Mouse (Mus musculus) gastrocnemius, postnatal 14 days (tissue): ENCODE data around the gene Zfyve1. TPM values are rescaled to one million over a fixed set of nuclear protein-coding genes. Genes with fewer than 3 reads are reported as not detected.

ENCODE experiments used
- DNase-seq: peaks from one replicate; pipeline ENCODE4 v3.0.0; 2021; ENCODE audit warnings: mixed read lengths
- intact Hi-C: fragments of 180-260 bp; cut with DNase I; formaldehyde crosslinking; loops from one replicate; pipeline ENCODE4 v1.15.1; 2025; ENCODE audit warnings: low total_unique reads
- total RNA-seq, 2 experiments: library from RNA; stranded (reverse); gene quantifications; 2 replicates each; pipeline ENCODE4 v1.2.3; 2021

Gene Zfyve1
- total RNA-seq, 2 experiments from 2014 or later: 14.1 to 19.1 TPM

GRCm38 (mm10) chr12:83528665-83529064 lies 68.4 kb downstream of the Zfyve1 start:
- intact Hi-C loops: no loop called here
- DNase-seq: no peak

- DNase-seq: no peak
- intact Hi-C loops: no loop called here
These were observed 69.2 kb downstream of the Zfyve1 start for GRCm38 (mm10) chr12:83527816-83528215.

- no peak for DNase-seq
These were observed 71.0 kb downstream of the Zfyve1 start for GRCm38 (mm10) chr12:83525822-83526544.

GRCm38 (mm10) chr12:83524329-83524728 lies 72.7 kb downstream of the Zfyve1 start:
- no peak for DNase-seq

More at GRCm38 (mm10) chr12:83525822-83526544, 71.0 kb downstream of the Zfyve1 start:
- intact Hi-C loops: no loop called here

GRCm38 (mm10) chr12:83523892-83524291 lies 73.1 kb downstream of the Zfyve1 start:
- no peak for DNase-seq
- intact Hi-C loops: no loop called here

More at GRCm38 (mm10) chr12:83524329-83524728, 72.7 kb downstream of the Zfyve1 start:
- intact Hi-C loops: no loop called here

- DNase-seq: no peak
- intact Hi-C loops: no loop called here
These were observed 74.0 kb downstream of the Zfyve1 start for GRCm38 (mm10) chr12:83523056-83523455.

GRCm38 (mm10) chr12:83521083-83521482 lies 75.9 kb downstream of the Zfyve1 start:
- intact Hi-C loops: no loop called here
- DNase-seq: no peak

- intact Hi-C loops: no loop called here
- peak; percentile 97 for DNase-seq
These were observed 76.6 kb downstream of the Zfyve1 start, which contains the start of gene Dcaf4 for GRCm38 (mm10) chr12:83520311-83520890. Gene Dcaf4, plus strand, starts transcription at chr12:83520466.

GRCm38 (mm10) chr12:83517580-83517979 lies 79.4 kb downstream of the Zfyve1 start:
- intact Hi-C loops: no loop called here

GRCm38 (mm10) chr12:83514216-83514615 lies 82.8 kb downstream of the Zfyve1 start:
- no peak for DNase-seq
- intact Hi-C loops: no loop called here

More at GRCm38 (mm10) chr12:83517580-83517979, 79.4 kb downstream of the Zfyve1 start:
- no peak for DNase-seq

- intact Hi-C loops: no loop called here
- DNase-seq: no peak
These were observed 83.8 kb downstream of the Zfyve1 start for GRCm38 (mm10) chr12:83513185-83513584.

GRCm38 (mm10) chr12:83512783-83513182 lies 84.2 kb downstream of the Zfyve1 start:
- no peak for DNase-seq
- intact Hi-C loops: no loop called here

GRCm38 (mm10) chr12:83510586-83510985 lies 86.4 kb downstream of the Zfyve1 start:
- DNase-seq: no peak
- intact Hi-C loops: no loop called here

GRCm38 (mm10) chr12:83506543-83506942 lies 90.5 kb downstream of the Zfyve1 start:
- intact Hi-C loops: no loop called here

GRCm38 (mm10) chr12:83502190-83502589 lies 94.8 kb downstream of the Zfyve1 start:
- peak; percentile 37 for DNase-seq
- intact Hi-C loops: loop anchor here (2.0 kb wide), 1 partner anchor 387 kb away; no protein-coding TSS in a partner anchor

More at GRCm38 (mm10) chr12:83506543-83506942, 90.5 kb downstream of the Zfyve1 start:
- no peak for DNase-seq

- no peak for DNase-seq
These were observed 97.8 kb downstream of the Zfyve1 start for GRCm38 (mm10) chr12:83499256-83499655.

GRCm38 (mm10) chr12:83497959-83498358 lies 99.1 kb downstream of the Zfyve1 start:
- no peak for DNase-seq
- intact Hi-C loops: no loop called here

More at GRCm38 (mm10) chr12:83499256-83499655, 97.8 kb downstream of the Zfyve1 start:
- intact Hi-C loops: no loop called here

- DNase-seq: no peak
- intact Hi-C loops: no loop called here
These were observed 100.3 kb downstream of the Zfyve1 start for GRCm38 (mm10) chr12:83496736-83497135.
